ENCODE assay signal across 15 mouse cellular contexts in genomic region chr2:102828381-102828780, GRCm38 (mm10).
"Had no signal": no experiment of that assay in that cellular context is flagged by ENCODE, and none has a peak within 500 bp of the region (broad histone marks: within the 10 kb centered on the region; RNA-seq: fewer than 3 reads in every experiment).

No protein-coding gene starts in this region.

- H3K27ac ChIP-seq: limb, embryonic 15.5 days; liver, embryonic 12.5 days; macrophage; midbrain, embryonic 15.5 days; neural tube, embryonic 13.5 days had no signal

- H3K4me2 ChIP-seq: limb, embryonic 15.5 days; liver, embryonic 12.5 days; lung, embryonic 14.5 days; midbrain, embryonic 11.5 days; midbrain, embryonic 15.5 days; neural tube, embryonic 13.5 days had no signal

- H3K36me3 ChIP-seq: midbrain, embryonic 15.5 days; neural tube, embryonic 13.5 days had no signal

- H3K4me3 ChIP-seq: limb, embryonic 15.5 days; liver, embryonic 12.5 days; megakaryocyte, embryonic 14.5 days; midbrain, embryonic 15.5 days; neural tube, embryonic 13.5 days had no signal

- H3K27me3 ChIP-seq: limb, embryonic 15.5 days; liver, embryonic 12.5 days; megakaryocyte, embryonic 14.5 days; midbrain, embryonic 15.5 days; neural tube, embryonic 13.5 days had no signal

- H3K4me1 ChIP-seq: limb, embryonic 15.5 days; liver, embryonic 12.5 days; megakaryocyte, embryonic 14.5 days; midbrain, embryonic 15.5 days; neural tube, embryonic 13.5 days had no signal

- H3K9me3 ChIP-seq: limb, embryonic 15.5 days; liver, embryonic 12.5 days; megakaryocyte, embryonic 14.5 days; midbrain, embryonic 15.5 days; neural tube, embryonic 13.5 days had no signal

- H3K9ac ChIP-seq: limb, embryonic 15.5 days; liver, embryonic 12.5 days; lung, embryonic 14.5 days; midbrain, embryonic 15.5 days; neural tube, embryonic 13.5 days had no signal

- ATAC-seq: liver, embryonic 12.5 days; midbrain, embryonic 15.5 days had no signal

- DNase-seq: kidney, postnatal 25 days; layer of hippocampus, adult 9-11 months; layer of hippocampus, postnatal 36 days; lung, embryonic 14.5 days; lung, postnatal 14 days; retina, postnatal 1 day; thymus, adult 18-20 months; thymus, postnatal 25 days had no signal
